Mouse (Mus musculus): ENCODE results near the gene Myo5c. TPM values are rescaled to one million over a fixed set of nuclear protein-coding genes. Genes with fewer than 3 reads are reported as not detected.

Myo5c gene
- total and polyA plus RNA-seq, 2 experiments from 2014 or later = 0.22 to 0.62 TPM

GRCm38 (mm10) chr9:75232860-75233259 lies 1.0 kb downstream of the Myo5c start:
- H3K9me3 ChIP-seq (ENCODE audit: low read length) = no peaks in the 10 kb centered on the region
- H3K4me1 ChIP-seq (ENCODE audit: insufficient read depth, low read length) = peaks cover 5% of the 10 kb centered on the region
- no peak overlapping the region for H3K27ac ChIP-seq (ENCODE audit: low read depth, low read length)
- no peak for ATAC-seq (ENCODE audit: low FRiP score)
- DNase-seq (ENCODE audit: low spot score) = no peak
- no peak overlapping the region for H3K9ac ChIP-seq (replicated peaks; ENCODE audit: low read length, poor library complexity, severe bottlenecking)
- H3K36me3 ChIP-seq (ENCODE audit: insufficient read depth, low read length) = no peaks in the 10 kb centered on the region
- H3K4me3 ChIP-seq (ENCODE audit: low read depth, low read length) = no peak overlapping the region
- peaks cover 12% of the 10 kb centered on the region for H3K27me3 ChIP-seq (ENCODE audit: insufficient read depth, low read length)
- WGBS = 48% methylated on average over 8 of the region's 8 CpGs
- no peak for TF ChIP-seq CTCF (IDR thresholded peaks at IDR 0.05)
- no peak overlapping the region for H3K4me2 ChIP-seq (ENCODE audit: low read depth, low read length, poor library complexity, severe bottlenecking)

DNA sequence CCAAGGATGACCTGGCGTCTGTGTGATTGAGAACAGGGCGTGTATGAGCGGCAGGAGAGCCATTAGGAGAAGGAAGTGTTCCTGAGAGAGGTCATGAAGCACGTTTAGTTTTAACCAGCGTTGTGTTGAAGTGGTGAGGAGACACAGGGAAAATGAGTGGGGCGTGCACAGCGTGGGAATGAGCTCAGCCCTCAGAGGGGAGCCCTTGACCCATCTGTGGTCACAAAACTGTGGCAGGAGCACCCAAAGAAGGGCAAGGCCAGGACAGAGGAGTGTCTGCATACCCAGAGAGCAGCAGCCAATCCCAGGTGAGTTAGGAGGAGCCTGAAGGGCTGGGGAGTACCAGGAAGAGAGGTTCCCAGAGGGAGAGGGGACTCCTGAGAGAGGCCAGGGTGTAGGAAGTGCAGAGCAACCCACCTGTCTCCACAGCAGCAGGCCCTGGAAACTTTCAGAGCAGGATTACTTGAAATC lies 2.5 kb downstream of the Myo5c start:
- Histone ChIP-seq H3K9ac (replicated peaks; ENCODE audit: low read length, poor library complexity, severe bottlenecking) (no peak overlapping the region), H3K4me3 (ENCODE audit: low read depth, low read length) (no peak overlapping the region), H3K27ac (ENCODE audit: low read depth, low read length) (no peak overlapping the region), H3K9me3 (ENCODE audit: low read length) (no peaks in the 10 kb centered on the region), H3K27me3 (ENCODE audit: insufficient read depth, low read length) (peaks cover 12% of the 10 kb centered on the region), H3K4me2 (ENCODE audit: low read depth, low read length, poor library complexity, severe bottlenecking) (no peak overlapping the region), H3K4me1 (ENCODE audit: insufficient read depth, low read length) (peaks cover 5% of the 10 kb centered on the region), H3K36me3 (ENCODE audit: insufficient read depth, low read length) (no peaks in the 10 kb centered on the region)
- no peak for TF ChIP-seq CTCF (IDR thresholded peaks at IDR 0.05)
- DNase-seq (ENCODE audit: low spot score) = no peak
- ATAC-seq (ENCODE audit: low FRiP score) = no peak
- WGBS = 51% methylated on average over 7 of the region's 7 CpGs

DNA sequence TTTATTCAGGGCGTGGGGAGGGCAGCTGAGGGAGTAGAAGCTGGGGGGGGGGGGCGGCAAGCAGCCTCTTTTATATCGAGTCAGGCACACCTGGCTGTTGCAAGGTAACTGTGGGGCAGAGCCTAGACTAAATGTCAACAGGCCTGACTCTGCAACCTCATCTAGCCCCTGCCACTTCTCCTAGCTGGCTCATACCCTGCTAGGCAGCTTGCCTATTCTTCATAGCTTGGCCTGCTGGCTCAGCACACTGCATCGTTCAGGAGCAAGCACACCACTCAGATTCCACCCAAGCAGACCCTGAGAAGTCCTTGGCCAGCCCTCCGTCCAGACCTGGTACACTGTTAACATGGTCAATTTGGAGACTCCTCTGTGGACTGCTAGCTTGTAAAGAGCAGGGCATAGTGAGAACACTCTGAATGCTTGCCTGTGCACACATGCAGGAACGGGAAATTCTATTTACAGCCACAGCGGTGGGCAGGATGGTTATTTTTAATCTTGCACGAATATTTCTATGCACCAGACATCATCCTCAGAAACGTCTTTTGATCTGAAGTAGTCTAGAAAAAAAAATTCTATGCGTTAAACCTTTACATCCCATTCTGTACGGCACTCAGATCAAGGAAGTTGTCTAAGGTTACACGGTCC lies 3.3 kb downstream of the Myo5c start:
- no peak for ATAC-seq (ENCODE audit: low FRiP score)
- Histone ChIP-seq H3K9me3 (ENCODE audit: low read length) (no peaks in the 10 kb centered on the region), H3K27me3 (ENCODE audit: insufficient read depth, low read length) (peaks cover 12% of the 10 kb centered on the region), H3K36me3 (ENCODE audit: insufficient read depth, low read length) (no peaks in the 10 kb centered on the region), H3K9ac (replicated peaks; ENCODE audit: low read length, poor library complexity, severe bottlenecking) (no peak overlapping the region), H3K4me2 (ENCODE audit: low read depth, low read length, poor library complexity, severe bottlenecking) (no peak overlapping the region), H3K4me1 (ENCODE audit: insufficient read depth, low read length) (peaks cover 5% of the 10 kb centered on the region), H3K27ac (ENCODE audit: low read depth, low read length) (no peak overlapping the region), H3K4me3 (ENCODE audit: low read depth, low read length) (no peak overlapping the region)
- 74% methylated on average over 12 of the region's 12 CpGs for WGBS
- TF ChIP-seq CTCF (IDR thresholded peaks at IDR 0.05) = no peak
- no peak for DNase-seq (ENCODE audit: low spot score)

- no peak for ATAC-seq (ENCODE audit: low FRiP score)
- WGBS = 55% methylated on average over 2 of the region's 2 CpGs
- peaks cover 5% of the 10 kb centered on the region for H3K4me1 ChIP-seq (ENCODE audit: insufficient read depth, low read length)
- no peak overlapping the region for H3K9ac ChIP-seq (replicated peaks; ENCODE audit: low read length, poor library complexity, severe bottlenecking)
- H3K27me3 ChIP-seq (ENCODE audit: insufficient read depth, low read length) = peaks cover 12% of the 10 kb centered on the region
- H3K9me3 ChIP-seq (ENCODE audit: low read length) = no peaks in the 10 kb centered on the region
- H3K27ac ChIP-seq (ENCODE audit: low read depth, low read length) = no peak overlapping the region
- DNase-seq (ENCODE audit: low spot score) = no peak
- no peak overlapping the region for H3K4me2 ChIP-seq (ENCODE audit: low read depth, low read length, poor library complexity, severe bottlenecking)
- TF ChIP-seq CTCF (IDR thresholded peaks at IDR 0.05) = no peak
- no peak overlapping the region for H3K4me3 ChIP-seq (ENCODE audit: low read depth, low read length)
- H3K36me3 ChIP-seq (ENCODE audit: insufficient read depth, low read length) = no peaks in the 10 kb centered on the region
These were observed 3.9 kb downstream of the Myo5c start for GRCm38 (mm10) chr9:75235696-75236095.

DNA sequence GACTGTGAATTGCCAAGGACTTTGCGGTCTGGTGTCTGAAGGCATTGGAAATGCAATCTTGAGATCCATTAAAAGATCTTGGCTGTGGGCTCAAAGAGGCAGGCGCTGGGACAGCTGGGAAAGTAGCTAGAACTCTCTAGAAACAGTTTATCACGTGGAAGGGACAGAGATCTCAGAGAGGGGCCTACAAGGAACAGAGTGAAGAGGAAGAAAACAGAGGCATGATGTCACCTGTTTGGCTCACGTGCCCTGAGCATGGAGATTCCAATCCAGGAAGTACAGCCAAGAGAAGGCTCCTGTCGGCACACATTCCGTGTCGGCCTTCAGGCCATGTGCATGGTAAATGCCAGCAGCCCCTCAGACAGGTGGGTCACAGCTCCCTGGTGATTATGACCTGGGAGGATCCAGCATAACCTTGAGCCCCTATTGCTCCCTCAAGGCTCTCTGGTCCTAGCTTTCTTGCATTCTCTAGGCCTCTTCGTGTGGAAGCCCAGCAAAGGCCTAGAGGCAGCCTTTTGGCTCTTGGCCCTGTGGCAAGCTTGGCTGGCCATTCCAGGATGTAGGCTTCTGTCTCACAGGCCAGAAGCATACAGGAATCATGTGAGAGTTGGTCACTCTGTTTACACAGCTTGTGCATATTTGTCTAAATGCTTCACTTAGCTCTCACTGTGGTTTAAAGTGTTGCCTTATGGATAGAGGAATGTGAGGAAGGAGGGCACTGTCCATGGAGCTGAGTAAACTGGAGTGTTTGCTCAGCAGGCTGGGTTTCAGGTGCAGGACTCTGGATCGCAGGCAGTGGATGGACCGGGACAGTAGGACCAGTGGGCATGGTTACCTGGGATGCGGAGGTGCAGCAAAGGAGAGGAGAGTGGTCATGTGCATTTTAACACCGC lies 4.8 kb downstream of the Myo5c start:
- Histone ChIP-seq H3K4me3 (ENCODE audit: low read depth, low read length) (no peak overlapping the region), H3K4me1 (ENCODE audit: insufficient read depth, low read length) (peaks cover 5% of the 10 kb centered on the region), H3K27me3 (ENCODE audit: insufficient read depth, low read length) (peaks cover 12% of the 10 kb centered on the region), H3K9me3 (ENCODE audit: low read length) (no peaks in the 10 kb centered on the region), H3K27ac (ENCODE audit: low read depth, low read length) (no peak overlapping the region), H3K36me3 (ENCODE audit: insufficient read depth, low read length) (no peaks in the 10 kb centered on the region), H3K4me2 (ENCODE audit: low read depth, low read length, poor library complexity, severe bottlenecking) (no peak overlapping the region), H3K9ac (replicated peaks; ENCODE audit: low read length, poor library complexity, severe bottlenecking) (no peak overlapping the region)
- WGBS = 84% methylated on average over 12 of the region's 12 CpGs
- no peak for DNase-seq (ENCODE audit: low spot score)
- ATAC-seq (ENCODE audit: low FRiP score) = no peak
- no peak for TF ChIP-seq CTCF (IDR thresholded peaks at IDR 0.05)

GRCm38 (mm10) chr9:75238179-75238578 lies 6.4 kb downstream of the Myo5c start:
- Histone ChIP-seq H3K36me3 (ENCODE audit: insufficient read depth, low read length) (no peaks in the 10 kb centered on the region), H3K27me3 (ENCODE audit: insufficient read depth, low read length) (peaks cover under 1% of the 10 kb centered on the region; the same call in 1 of the 2 replicates), H3K9me3 (ENCODE audit: low read length) (no peaks in the 10 kb centered on the region), H3K9ac (replicated peaks; ENCODE audit: low read length, poor library complexity, severe bottlenecking) (no peak overlapping the region), H3K27ac (ENCODE audit: low read depth, low read length) (no peak overlapping the region), H3K4me1 (ENCODE audit: insufficient read depth, low read length) (no peaks in the 10 kb centered on the region), H3K4me2 (ENCODE audit: low read depth, low read length, poor library complexity, severe bottlenecking) (no peak overlapping the region), H3K4me3 (ENCODE audit: low read depth, low read length) (no peak overlapping the region)
- WGBS = 82% methylated on average over 3 of the region's 3 CpGs
- DNase-seq (ENCODE audit: low spot score) = no peak
- no peak for TF ChIP-seq CTCF (IDR thresholded peaks at IDR 0.05)
- no peak for ATAC-seq (ENCODE audit: low FRiP score)

Measured in midbrain, postnatal 0 days (tissue).